Mouse (Mus musculus) inflammation-experienced regulatory T-cells, adult 16 weeks (primary cell): ENCODE results near the gene Tmem106a. TPM values are rescaled to one million over a fixed set of nuclear protein-coding genes. Genes with fewer than 3 reads are reported as not detected.

Source experiments
- polyA plus RNA-seq: library from polyadenylated mRNA; unstranded; fragments of 100-300 nt; shearing (Covaris generic); gene quantifications from one replicate; pipeline ENCODE4 v1.2.1, GENCODE M21; 2017

Tmem106a gene
- polyA plus RNA-seq = 16.7 TPM

DNA sequence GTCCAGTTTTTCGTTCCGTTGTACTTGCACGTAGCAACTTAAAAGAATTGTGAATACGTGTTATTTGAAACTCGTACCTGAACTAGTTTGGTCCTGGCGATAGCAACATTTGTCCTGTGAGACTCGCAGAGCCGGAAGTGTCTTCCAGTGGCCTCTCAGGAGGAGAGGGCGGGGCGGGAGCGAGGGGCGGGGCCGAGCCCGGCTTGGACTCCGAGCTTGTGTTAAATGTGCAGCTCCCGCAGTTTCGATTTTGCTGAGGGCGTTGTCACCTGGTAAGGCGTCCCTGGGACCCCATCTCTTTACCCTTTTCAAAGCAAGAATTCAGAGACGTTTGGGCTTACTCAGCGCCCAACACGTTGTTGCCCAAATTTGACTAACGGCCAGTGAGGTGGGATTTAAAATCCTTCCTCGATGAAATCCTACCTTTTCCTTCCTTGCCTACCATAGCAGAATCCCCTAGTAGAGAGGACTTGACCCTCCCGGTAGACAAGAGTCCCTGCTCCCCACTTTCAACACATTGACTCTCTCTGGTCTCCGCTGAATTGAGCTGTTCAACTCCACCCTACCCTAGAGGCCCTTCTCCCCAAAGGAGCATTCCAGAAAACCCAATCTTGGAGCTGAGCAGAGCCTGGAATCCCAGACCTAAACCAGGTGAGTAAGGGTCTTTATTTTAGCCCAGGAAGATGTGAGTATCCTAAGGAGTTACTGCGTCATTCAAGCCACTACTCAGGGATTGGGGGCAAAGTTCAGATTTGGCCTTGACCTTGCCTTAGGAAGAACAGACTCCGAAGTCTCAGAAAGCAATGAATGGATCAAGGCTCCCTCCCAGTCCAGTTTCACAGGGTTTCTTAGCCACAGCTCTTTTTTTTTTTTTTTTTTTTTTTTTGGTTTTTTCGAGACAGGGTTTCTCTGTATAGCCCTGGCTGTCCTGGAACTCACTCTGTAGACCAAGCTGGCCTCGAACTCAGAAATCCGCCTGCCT lies at the start of gene Tmem106a:
Gene Tmem106a, plus strand, starts transcription at position 189 of the 982 bp plus-strand sequence.

DNA sequence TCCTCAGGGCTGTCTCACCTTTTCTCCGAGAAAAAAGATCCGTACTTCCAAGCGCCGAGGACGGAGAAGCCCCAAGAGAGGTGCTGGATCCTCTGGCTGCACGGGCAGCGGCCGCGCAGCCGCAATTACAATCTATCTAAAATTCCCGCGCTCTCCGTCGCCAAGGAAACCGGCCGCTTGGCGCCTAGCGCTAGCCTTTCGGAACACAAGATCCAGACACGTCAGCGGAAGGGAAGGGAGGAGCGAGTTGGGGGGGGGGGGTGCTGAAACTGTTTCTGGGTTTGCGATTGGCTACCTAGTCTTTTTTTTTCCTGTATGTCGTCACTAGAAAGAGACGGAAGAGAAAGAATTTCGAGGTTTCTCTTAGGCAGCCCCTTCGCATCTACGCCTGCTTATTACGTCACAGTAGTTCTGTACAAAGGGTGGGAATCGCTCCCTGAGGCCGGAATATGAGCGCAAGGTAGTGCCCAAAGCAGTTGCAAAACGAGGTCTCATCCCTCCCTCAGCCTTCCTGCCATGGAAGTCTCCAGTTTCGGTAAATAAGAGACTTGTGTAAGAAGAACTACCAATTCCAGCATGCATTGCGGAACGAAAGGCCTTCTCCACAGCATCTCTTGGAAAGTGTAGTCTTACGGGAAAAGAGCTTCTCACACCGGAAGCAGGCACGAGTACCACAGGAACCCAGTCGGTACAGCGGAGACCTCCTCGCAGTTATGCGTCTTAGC lies 30.1 kb upstream of the Tmem106a start, which contains the start of the genes Brca1 and Nbr1:
Gene Brca1, minus strand, starts transcription at position 205 of the 725 bp plus-strand sequence.
Gene Nbr1, plus strand, starts transcription at position 399 of the 725 bp plus-strand sequence.

DNA sequence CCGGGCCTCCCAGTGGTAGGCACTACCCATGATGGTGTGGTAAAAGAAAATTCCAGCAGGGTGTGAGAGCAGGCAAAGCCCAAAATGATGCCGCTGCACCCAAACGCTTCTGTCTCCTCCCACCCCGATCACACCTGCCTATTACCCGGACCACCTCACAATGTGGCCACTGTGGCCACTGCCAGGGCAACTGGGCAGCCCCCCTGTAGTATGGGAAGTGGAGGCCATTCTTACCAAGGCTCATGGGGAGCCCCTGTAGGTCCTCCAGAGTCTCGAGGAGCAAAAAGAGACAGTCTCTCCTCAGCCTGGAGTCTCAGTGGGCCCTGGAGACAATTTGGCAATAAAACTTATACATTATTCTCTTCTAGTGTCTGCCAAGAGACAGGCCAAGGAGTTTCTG lies 17.1 kb downstream of the Tmem106a start, which contains the start of gene Gm11634:
Gene Gm11634, minus strand, starts transcription at position 101 of the 400 bp plus-strand sequence.

GRCm38 (mm10) chr11:101626995-101627856 lies 45.2 kb downstream of the Tmem106a start, which contains the start of gene Rdm1:
Rdm1 (plus strand) TSS chr11:101627195.

Other genes starting within 250 kb of the Tmem106a start
- not detected for gene G6pc, start 214.7 kb upstream of the Tmem106a start, polyA plus RNA-seq
- 48.9 TPM for gene Aarsd1, start 164.6 kb upstream of the Tmem106a start, polyA plus RNA-seq
- 0.45 TPM for gene Gm27029, start 157.4 kb upstream of the Tmem106a start, polyA plus RNA-seq
- 13.4 TPM for gene Rundc1, start 157.2 kb upstream of the Tmem106a start, polyA plus RNA-seq
- 1.7 TPM for gene Ptges3l, start 156.9 kb upstream of the Tmem106a start, polyA plus RNA-seq
- gene Rpl27, start 139.9 kb upstream of the Tmem106a start, polyA plus RNA-seq = 299 TPM
- 186 TPM for gene Ifi35, start 133.8 kb upstream of the Tmem106a start, polyA plus RNA-seq
- gene Rnd2, start 117.2 kb upstream of the Tmem106a start, polyA plus RNA-seq = not detected
- 0.34 TPM for gene Vat1, start 116.0 kb upstream of the Tmem106a start, polyA plus RNA-seq
- gene Brca1, start 30.3 kb upstream of the Tmem106a start, polyA plus RNA-seq = 3.8 TPM
- 152 TPM for gene Nbr1, start 30.1 kb upstream of the Tmem106a start, polyA plus RNA-seq
- not detected for gene Gm11634, start 17.0 kb downstream of the Tmem106a start, polyA plus RNA-seq
- gene Rdm1, start 45.0 kb downstream of the Tmem106a start, polyA plus RNA-seq = 85.4 TPM
- 1.5 TPM for gene Arl4d, start 83.3 kb downstream of the Tmem106a start, polyA plus RNA-seq
- gene Dhx8, start 150.7 kb downstream of the Tmem106a start, polyA plus RNA-seq = 64.5 TPM
- not detected for gene Etv4, start 203.1 kb downstream of the Tmem106a start, polyA plus RNA-seq